Mouse (Mus musculus) G1E (cell line): ENCODE data around the gene Kif22.

Experiments used
- CTCF ChIP-seq: IDR thresholded peaks from 2 replicates; pipeline ENCODE4 v1.5.1; 2012; ENCODE audit warnings: low read depth, low read length, inconsistent platforms, mixed read lengths
- TAL1 ChIP-seq: conservative IDR thresholded peaks from 2 replicates; pipeline ENCODE4 v1.6.1; 2012; ENCODE audit warnings: low read depth, low read length, inconsistent platforms, mixed read lengths

DNA sequence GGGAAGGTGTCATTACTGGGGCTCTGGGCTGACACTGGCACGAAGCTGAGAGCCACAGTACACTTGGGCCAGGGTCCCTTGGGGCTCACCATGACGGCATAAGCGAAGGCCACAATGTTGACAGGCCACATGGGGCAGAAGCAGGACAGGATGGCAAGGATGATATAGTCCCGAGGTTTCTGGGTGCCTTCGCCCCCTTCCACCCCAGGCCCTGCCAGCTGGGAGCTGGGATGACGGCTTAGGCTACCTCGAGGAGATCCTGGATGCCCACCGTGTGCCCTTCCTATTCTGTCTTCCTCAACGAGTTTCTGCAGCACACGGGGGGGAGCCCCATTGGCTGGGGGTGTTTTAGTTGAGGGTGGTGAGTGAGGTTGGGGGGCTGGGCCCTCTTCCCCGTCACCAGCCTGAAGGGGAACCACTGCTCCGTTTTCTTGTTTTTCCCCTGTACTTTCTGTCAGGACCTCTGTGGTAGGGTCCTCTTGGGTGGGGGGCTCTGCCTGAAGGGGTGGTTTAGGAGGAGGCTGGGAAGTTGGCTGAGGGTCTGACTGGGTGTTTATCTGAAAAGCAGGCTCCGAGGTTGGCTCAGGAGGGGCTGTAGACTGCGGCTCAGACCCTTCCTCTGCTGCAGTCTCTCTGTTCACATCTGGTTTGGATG, 22.8 kb downstream of the Kif22 start:
- no peak for TF ChIP-seq CTCF
- TF ChIP-seq TAL1: no peak
